Mouse (Mus musculus): ENCODE measurements around the gene 4932414N04Rik.
"Not testable (repeated sequence)": the region's sequence is repeated elsewhere in the genome, so short reads cannot be mapped to it uniquely, and the experiment has no call there.

4932414N04Rik gene

DNA sequence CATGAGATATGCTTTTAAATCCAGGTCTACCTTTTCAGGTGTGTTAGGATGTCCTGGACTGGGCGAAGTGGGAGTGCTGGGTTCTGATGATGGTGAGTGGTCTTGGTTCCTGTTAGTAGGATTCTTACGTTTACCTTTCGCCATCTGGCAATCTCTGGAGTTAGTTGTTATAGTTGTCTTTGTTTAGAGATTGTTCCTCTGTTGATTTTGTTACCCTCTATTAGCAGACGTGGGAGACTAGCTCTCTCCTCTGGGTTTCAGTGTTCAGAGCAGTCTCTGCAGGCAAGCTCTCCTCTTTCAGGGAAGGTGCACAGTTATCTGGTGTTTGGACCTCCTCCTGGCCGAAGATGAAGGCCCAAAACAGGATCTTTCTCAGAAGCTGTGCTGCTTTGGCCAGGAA lies at the start of gene 4932414N04Rik:
Gene 4932414N04Rik, plus strand, starts transcription at position 301 of the 400 bp plus-strand sequence.
- DNase-seq (ENCODE audit: low read depth, low spot score) = not testable (repeated sequence)

DNA sequence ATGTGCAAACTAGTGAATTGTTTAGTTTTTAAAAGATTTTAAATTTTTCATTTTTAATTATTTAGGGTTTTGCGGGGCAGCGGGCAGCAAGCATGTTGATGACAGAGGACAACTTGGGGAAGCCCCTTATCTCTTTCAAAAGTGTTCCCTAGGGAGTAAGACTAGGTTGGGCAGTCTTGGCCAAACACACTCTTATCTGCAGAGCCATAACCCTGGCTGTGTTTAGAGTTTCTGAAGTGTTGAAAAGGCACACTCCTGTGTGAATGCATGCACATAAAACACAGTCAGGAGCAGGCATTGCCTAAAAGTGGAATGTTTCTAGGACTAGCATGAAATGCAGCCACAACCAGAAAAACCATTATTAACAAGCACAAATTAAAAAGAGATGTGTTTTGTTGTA lies 75.9 kb downstream of the 4932414N04Rik start:
- DNase-seq (ENCODE audit: low read depth, low spot score) = no peak

DNA sequence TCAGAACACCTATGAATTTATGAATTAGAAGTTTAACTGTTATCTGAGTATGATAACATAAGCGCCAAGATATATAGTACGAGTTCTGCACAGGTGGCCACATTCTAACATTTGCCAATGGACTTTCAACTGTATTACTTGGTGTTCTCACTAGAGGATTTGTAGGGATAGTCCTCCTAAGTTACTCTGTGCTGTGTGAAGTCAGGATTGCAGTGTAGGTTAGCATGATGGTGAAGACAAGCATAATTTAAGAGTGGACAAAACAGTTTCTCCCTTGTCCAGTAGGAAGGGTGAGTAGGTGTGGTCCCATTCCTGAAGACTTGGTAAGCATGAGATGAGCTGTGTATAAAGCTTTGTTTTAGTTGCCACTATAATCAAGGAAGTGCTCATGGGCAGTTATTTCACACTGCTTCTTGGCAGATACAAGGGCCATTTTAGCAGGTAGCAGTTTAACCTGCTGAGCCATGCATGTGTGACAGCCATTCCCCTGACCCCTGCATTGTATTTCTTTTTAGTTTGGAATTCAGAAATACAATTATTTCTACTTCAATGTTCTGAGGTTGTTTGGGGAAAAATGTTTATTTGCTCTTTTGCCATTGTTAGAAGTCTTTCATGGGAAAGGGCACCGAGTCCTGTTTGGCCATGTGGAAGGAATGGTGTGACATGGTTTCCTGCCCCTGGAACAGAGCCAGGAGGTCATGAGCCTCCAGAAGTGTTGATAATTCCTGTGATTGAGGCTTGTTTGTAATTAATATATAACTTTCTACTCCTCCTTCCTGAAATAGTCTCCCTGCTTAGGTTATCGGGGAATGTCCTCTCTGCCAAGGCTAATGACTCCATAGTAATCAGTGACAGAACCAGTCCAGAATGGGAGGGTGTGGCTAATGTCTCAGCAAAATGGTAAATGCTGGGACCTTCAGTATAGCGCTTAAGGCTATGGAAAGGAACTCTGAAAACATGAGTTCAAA lies 83.8 kb downstream of the 4932414N04Rik start:
- no peak for DNase-seq (ENCODE audit: low read depth, low spot score)

DNA sequence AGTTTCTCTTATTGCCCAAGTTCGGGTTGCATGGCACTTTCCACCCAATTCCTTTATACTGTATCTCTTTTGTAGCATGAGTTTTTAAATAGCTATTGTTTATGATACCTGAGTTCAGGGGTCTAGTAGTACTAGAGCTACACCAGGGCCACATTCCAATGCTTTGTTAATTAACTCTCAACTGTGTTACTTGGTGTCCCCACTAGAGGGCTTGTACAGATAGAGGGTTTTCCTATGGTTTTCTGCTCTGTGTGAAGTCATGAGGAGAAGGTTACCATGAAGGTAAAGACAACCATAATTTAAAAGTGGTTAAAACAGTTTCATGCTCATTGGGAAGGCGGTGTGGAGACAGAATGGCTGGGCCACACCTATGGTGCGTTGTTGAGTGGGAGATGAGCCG lies 88.3 kb downstream of the 4932414N04Rik start:
- DNase-seq (ENCODE audit: low read depth, low spot score) = peak; percentile 22

DNA sequence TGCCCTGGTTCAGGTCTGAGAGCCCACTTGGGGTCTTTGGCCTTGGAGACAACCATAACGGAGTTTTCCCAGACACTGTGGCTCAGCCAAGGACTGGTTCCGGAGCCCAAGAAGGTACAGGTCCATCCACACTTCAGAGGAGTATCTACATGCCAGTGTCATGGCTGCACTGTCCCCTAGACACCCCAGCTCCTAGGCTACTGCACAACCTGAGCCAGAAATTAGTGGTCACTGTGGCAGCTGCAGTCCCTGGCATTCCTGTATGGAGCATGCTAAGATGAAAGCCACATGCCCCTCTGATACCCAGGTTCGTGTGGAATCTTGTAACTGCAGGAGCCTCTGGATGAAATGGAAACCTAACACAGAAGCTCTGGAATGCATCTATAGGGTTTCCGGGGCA lies 99.9 kb downstream of the 4932414N04Rik start:
- no peak for DNase-seq (ENCODE audit: low read depth, low spot score)

DNA sequence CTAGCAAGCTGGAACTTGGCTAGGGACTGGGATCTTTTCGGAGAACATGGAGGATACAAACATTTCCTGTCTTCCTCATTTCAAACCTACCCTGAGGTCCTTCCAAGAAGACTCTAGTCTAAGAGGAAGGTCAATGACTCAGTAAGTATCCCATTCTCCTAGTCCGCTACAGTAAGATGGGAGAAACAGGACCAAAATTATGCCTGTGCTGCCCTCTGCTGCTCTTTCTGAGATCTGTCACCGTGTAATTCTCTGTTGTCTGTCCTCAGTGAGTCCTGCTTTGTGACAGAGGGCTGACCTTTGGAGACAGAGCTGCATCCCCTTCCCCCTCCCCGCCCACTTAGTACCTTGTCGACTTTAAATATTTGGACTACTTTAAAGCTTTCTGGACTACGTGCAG lies 100.5 kb downstream of the 4932414N04Rik start:
- DNase-seq (ENCODE audit: low read depth, low spot score) = peak; percentile 65

DNA sequence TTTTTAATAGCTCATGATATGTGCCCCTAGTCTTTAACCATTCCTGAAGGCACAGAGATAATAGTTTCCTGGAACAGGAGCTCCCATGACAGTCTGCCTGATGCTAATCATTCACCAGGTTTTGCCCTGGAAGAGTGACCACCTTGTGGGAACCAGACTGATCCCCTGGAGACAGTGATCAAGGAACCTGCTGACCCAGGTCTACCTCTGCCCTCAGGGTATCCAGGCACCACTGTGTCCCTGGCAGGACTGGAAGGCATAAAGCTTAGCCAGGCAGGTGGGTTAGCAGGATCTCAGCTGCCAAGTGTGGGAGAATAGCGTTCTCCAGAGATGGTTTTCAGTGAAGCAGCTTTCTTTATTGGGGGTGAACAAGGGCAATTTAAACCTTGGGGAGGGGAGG lies 109.1 kb downstream of the 4932414N04Rik start:
- DNase-seq (ENCODE audit: low read depth, low spot score) = no peak

DNA sequence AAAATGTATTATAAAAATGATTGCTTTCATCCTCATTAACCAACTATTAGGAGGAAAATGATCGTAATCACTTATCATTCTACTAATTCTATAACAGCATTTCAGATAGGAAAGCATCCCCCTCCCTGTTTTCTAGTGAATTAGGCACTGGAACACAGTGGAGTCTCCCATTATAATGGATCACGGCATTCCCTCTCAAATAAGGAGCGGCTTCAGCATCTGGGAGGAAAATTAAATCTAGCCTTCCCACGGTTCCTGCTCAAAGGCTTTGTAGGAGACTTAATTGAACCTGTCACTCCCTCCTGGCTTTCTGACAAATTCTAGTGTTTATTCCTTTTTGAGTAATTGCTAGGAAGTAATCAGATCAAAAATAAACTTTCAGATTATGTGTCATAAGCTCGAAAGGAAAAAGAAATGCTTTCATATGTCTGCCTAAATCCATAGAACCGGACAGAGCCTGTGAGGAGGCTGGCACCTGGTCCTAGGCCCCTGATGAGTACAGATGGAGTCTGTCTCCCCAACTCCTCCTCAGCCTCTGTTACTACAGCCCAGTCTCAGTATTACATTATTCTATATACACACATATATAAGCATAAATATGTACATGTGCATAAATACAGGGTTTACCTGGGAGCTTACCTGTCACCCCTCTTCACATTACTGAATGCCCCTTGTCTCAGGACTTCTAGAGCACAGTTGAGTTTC lies 111.1 kb downstream of the 4932414N04Rik start:
- peak; percentile 27 for DNase-seq (ENCODE audit: low read depth, low spot score)

DNA sequence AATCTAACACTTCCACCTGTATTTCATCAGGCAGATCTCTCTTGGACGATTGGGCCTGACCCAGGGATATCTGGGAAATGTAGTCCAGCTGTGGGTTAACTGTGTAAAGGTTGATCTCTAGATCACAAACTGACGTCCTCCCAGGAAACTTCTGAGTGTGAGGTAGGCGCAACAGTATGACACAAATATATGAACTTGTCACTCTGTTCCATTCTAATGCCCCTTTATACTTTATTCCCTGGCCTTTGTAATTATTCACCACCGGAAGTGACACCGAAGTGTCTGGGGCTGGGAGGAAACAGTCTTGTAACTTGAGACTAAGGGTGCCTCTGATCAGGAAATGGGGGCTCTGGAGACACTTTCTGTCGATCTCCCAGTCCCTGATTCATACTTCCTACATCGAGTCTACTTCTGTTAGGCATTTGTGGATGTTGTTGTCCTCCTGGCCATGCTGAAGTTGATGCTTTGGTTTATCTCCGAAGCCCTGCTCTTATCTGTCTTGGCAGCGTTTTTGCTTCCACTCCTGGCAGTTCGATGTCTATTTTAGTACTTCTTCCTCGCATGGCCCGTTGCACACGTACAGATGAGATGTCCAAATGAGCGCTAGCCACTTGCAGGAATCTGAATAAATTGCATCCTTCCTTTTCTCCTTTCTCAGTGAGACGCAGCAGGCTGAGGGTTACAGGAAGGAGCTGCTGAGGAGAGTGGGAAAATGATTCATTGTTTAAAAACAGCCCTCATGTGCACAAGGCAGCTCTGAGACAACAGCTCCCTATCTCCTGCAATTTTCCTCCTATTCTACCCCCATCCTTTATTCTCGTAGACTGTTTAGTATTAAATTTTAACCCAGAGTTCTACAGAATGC lies 126.2 kb downstream of the 4932414N04Rik start:
- DNase-seq (ENCODE audit: low read depth, low spot score) = peak; percentile 64

DNA sequence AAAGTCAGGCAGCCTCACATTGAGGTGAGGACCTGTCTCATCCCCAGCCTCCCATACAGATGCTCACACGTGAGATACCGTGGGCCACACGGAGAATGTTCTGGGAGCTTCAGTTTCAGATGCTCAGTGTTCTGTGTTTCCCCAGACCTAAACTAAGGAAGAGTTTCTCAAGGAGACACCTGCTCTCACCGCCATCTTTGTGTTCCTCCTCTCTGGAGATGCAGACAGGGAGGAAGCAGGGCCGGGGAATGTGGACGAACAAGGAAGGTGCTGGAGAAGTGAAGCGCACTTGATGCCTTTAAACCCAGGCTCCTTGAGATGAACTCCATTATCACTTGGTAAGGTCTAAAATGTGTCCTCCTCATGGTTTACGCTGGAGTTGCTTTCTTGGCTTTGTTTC lies 127.4 kb downstream of the 4932414N04Rik start:
- not testable (repeated sequence) for DNase-seq (ENCODE audit: low read depth, low spot score)

DNA sequence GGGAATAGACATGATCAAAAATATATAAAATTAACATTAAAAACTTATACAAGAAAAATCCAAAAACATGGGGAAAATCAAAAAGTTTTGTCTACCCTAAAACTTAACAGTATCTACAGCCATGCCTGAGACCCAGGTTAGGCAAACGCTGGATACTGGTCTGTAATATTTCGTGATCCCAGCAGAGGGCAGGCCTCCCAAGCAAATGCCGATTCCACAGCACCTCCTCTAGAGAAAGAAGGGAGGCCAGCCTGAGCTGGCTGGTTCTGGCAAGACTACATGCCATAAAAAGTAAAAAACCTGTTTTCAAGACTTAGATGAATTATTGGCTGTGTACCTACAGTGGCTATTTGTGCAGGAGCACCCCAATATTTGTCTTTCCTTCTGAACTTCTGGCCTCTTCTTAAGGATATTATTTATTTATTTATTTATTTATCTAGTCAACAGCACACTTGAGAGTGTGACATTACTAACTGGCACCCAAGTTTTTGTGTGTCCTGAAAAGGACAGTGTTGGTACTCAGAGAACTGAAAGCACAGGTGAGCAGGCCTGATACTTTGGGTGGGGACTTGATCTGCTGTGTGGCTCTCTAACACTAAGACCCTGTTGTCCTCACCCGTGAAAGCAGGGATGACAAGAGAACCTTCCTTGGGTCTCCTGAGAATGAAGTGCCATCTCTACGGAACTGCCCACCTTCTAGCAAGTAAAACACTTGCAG lies 128.6 kb downstream of the 4932414N04Rik start:
- peak; percentile 85 for DNase-seq (ENCODE audit: low read depth, low spot score)

DNA sequence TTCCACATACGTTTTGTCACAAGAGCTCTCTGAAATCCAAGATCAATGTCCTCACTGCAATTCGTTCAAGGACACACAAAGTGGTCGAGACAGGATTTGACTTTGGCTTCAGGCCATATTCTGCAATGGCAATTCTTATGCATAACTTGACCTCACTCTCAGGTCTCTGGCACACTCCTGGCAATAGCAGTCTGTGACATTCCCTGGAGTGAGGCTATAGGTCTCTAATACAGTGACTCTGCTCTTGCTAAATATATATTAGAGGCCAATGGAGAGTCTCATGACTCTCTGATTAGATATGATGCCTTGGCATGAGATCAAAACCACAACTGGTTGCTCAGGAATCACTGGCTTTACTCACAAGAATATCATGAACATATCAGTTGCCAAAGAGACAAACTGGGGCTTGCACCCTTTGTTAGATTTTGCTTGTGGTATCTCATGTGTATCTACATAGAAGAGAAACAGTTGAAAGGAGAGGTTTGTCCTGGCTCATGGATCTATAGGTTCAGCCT lies 130.9 kb downstream of the 4932414N04Rik start:
- DNase-seq (ENCODE audit: low read depth, low spot score) = no peak

DNA sequence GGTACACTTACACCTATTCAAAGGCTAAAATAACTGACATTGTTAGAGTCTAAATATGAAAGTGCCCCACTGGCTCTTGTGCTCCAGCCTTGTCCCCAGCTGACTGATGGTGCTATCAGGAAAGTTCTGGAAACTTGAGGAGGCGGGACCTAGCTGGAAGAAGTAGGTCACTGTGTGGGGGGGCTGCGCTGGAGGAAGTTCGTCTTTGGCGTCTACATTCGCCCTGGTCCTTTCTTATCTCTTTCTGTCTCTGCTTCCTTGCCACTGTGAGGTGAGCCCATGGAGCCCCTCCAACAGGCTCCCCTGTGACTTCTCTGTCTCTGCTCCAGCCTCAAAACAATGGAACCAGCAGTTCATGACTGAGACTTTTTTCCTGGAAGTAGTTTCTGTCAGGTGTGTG lies 136.0 kb downstream of the 4932414N04Rik start:
- DNase-seq (ENCODE audit: low read depth, low spot score) = no peak

DNA sequence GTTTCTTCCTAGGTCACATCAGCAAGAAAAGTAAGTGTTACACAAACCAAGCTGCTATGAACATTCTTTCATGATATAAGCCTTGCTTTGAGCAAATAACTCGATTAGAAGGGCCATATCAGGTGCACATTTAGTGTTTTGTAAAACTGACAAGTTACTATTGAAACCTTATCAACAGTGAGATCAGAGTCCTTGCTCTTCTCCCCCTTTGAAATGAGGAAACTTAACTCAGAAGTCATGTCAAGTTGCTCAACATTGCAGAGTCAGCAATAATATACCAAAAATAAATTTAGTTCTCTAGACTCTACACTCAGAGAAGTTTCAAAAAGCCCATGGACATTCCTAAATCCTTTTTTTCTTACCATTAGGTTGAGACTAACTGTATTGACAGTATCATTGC lies 137.2 kb downstream of the 4932414N04Rik start:
- DNase-seq (ENCODE audit: low read depth, low spot score) = no peak

DNA sequence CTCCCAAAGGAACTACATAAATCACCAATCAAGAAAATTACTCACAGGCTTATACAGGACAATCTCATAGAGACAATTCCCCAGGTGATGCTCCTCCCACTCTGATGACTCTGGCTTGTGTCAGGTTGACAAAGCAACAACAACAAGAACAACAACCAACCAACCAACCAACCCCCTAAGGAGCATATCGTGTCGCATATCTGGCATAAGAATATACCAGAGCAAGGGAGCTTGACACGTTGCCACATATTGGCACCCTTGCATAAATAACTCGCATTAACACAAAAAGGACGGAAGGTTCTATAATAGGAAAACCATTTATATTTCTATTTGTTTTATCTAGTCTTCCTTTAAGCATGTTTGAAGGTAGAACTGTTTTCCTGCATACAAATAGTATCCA lies 137.9 kb downstream of the 4932414N04Rik start:
- no peak for DNase-seq (ENCODE audit: low read depth, low spot score)

DNA sequence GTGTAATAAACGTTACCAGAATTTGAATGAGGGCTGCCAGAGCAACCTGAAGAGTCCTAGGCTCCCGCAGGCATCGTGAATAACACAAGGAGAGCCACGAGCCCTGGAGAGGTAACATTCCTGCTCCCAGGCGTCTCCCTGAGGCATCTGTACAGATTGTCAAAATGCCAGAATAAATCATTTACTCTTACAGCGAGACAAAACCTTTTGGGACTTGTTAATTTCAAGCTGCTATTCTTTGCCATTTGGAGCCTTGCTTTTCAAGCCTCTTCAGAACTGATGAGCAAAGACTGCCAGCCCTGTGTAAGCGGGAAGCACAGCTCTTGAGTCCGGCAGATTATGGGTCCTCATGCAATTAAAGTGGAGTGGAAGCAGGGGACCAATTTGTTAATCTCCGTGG lies 138.3 kb downstream of the 4932414N04Rik start:
- DNase-seq (ENCODE audit: low read depth, low spot score) = peak; percentile 27

DNA sequence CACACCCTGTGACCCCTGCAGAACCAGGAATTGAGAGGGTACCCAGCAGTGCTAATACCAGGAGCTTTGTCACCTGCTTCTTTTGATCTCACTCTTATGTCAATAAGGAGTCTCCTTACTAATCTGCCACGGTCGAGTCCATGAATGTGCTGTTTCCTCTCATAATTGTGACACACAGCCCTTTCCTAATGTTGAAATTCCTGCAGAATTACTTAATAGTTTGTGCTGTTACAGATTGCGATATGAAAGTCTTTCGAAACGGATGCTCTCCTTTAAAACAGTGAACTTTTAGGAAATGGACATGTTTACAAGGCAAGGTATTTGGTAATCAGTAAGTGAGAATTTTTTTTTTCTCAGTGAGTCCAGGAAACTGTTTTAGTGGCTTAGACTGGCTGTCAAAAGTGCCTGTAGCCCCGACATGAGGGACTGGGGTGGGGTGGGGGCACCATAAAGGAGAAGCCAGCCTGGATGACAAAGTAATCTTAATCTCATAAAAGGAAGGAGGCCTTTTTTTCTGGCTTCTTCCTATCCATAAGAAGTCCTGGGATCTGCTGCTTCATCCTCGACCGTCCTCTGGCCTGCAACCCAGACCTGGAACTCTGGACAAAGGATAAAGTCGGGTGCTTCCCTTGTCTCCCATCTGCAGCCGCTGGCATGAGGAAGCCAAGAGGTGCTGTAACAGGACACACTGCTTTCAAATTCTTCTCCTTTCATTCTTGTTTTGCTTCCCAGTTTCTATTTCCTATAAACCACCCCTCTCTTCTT lies 139.9 kb downstream of the 4932414N04Rik start:
- DNase-seq (ENCODE audit: low read depth, low spot score) = no peak

DNA sequence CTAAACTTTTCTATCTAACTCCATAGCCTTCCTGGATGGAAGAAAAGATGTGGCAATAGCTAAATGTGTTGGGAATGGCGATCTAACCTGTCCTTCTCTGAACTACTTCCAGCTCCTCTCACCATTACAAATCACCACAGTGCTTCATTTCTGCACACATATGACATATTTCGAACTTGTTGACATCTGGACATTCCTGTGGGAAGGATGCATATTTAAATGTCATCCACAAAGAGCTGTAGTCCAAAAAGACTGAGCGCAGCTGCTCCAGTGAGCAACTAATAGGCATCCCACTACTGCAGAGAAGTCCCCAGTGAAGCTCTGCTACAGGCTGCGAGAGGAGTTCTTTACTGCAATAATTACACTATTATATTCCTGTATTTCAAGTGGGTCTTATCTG lies 140.8 kb downstream of the 4932414N04Rik start:
- no peak for DNase-seq (ENCODE audit: low read depth, low spot score)

Measured in brain, adult 2 months (tissue).